15 mouse cellular contexts compared by ENCODE assay signal in the genomic region with DNA sequence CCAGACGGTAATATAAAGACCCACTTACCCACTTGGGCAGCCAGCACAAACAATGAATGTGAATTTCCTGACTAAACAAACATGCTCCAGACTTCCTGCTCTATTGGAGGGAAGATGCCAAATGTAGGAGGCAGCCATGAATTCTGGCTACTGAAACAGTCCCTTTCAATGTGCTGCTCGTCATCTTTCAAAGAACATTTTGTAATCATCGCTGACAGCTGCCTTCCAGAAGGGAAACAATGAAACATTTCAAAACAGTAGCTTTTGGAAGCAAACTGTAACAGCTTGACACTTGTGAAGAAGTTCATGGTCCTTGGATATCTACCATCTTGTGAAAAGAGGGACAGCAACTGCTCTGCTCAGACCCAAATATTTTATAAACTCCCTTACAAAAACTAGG.
DNase-seq lines count a peak whose midpoint lies in the region; ATAC-seq and TF ChIP-seq lines count a peak whose summit lies in the region.
"Had no signal": no experiment of that assay in that cellular context is flagged by ENCODE, and none has a peak within 500 bp of the region (broad histone marks: within the 10 kb centered on the region; RNA-seq: fewer than 3 reads in every experiment).

No protein-coding gene starts in this region.

- intact Hi-C loops in left cerebral cortex, postnatal 4 days (cut with DNase I): no loop called here

- H3K9me3 ChIP-seq in embryonic facial prominence, embryonic 14.5 days (ENCODE audit: control insufficient read depth, low read length): no peaks in the 10 kb centered on the region
- H3K9me3 ChIP-seq in embryonic facial prominence, embryonic 10.5 days: no peaks in the 10 kb centered on the region
- no peaks in the 10 kb centered on the region for H3K9me3 ChIP-seq in kidney, postnatal 0 days (replicated peaks; ENCODE audit: low read length)
- no peaks in the 10 kb centered on the region for H3K9me3 ChIP-seq in lung, embryonic 16.5 days (ENCODE audit: control insufficient read depth, low read length)
- H3K9me3 ChIP-seq in neural tube, embryonic 15.5 days (replicated peaks): no peaks in the 10 kb centered on the region
- H3K9me3 ChIP-seq: heart, embryonic 15.5 days; intestine, embryonic 15.5 days; limb, embryonic 13.5 days; neural tube, embryonic 13.5 days had no signal

- H3K4me3 ChIP-seq in embryonic facial prominence, embryonic 14.5 days (ENCODE audit: low read depth, low read length): no peak overlapping the region
- H3K4me3 ChIP-seq in embryonic facial prominence, embryonic 10.5 days: no peak overlapping the region
- no peak overlapping the region for H3K4me3 ChIP-seq in kidney, postnatal 0 days (replicated peaks; ENCODE audit: low read depth, low read length)
- H3K4me3 ChIP-seq in lung, embryonic 16.5 days (ENCODE audit: low read length): no peak overlapping the region
- H3K4me3 ChIP-seq in neural tube, embryonic 15.5 days (replicated peaks): no peak overlapping the region
- H3K4me3 ChIP-seq: heart, embryonic 15.5 days; intestine, embryonic 15.5 days; limb, embryonic 13.5 days; neural tube, embryonic 13.5 days had no signal

- TF ChIP-seq CTCF in kidney, postnatal 0 days (IDR thresholded peaks at IDR 0.05; ENCODE audit: low read depth): no peak

- H3K36me3 ChIP-seq in embryonic facial prominence, embryonic 14.5 days (ENCODE audit: control insufficient read depth, insufficient read depth, low read length): no peaks in the 10 kb centered on the region
- H3K36me3 ChIP-seq in embryonic facial prominence, embryonic 10.5 days (replicated peaks): no peaks in the 10 kb centered on the region
- H3K36me3 ChIP-seq in kidney, postnatal 0 days (ENCODE audit: insufficient read depth, low read length): no peaks in the 10 kb centered on the region
- H3K36me3 ChIP-seq in lung, embryonic 16.5 days (ENCODE audit: control insufficient read depth, insufficient read depth, low read length): no peaks in the 10 kb centered on the region
- H3K36me3 ChIP-seq in neural tube, embryonic 15.5 days: no peaks in the 10 kb centered on the region
- H3K36me3 ChIP-seq: heart, embryonic 15.5 days; intestine, embryonic 15.5 days; limb, embryonic 13.5 days; neural tube, embryonic 13.5 days had no signal

- no peak overlapping the region for H3K9ac ChIP-seq in embryonic facial prominence, embryonic 14.5 days (ENCODE audit: low read depth, low read length)
- H3K9ac ChIP-seq in kidney, postnatal 0 days (ENCODE audit: low read depth, low read length): no peak overlapping the region
- H3K9ac ChIP-seq in lung, embryonic 16.5 days (ENCODE audit: low read length): no peak overlapping the region
- no peak overlapping the region for H3K9ac ChIP-seq in neural tube, embryonic 15.5 days (replicated peaks)
- H3K9ac ChIP-seq: heart, embryonic 15.5 days; intestine, embryonic 15.5 days; limb, embryonic 13.5 days; neural tube, embryonic 13.5 days had no signal

- H3K27me3 ChIP-seq in embryonic facial prominence, embryonic 14.5 days (replicated peaks; ENCODE audit: control insufficient read depth, insufficient read depth, low read length): no peaks in the 10 kb centered on the region
- H3K27me3 ChIP-seq in embryonic facial prominence, embryonic 10.5 days (replicated peaks; ENCODE audit: low read depth, poor library complexity, severe bottlenecking): no peaks in the 10 kb centered on the region
- no peaks in the 10 kb centered on the region for H3K27me3 ChIP-seq in kidney, postnatal 0 days (ENCODE audit: insufficient read depth, low read length)
- no peaks in the 10 kb centered on the region for H3K27me3 ChIP-seq in lung, embryonic 16.5 days (ENCODE audit: control insufficient read depth, insufficient read depth, low read depth, low read length)
- no peaks in the 10 kb centered on the region for H3K27me3 ChIP-seq in neural tube, embryonic 15.5 days (replicated peaks)
- H3K27me3 ChIP-seq: heart, embryonic 15.5 days; intestine, embryonic 15.5 days; limb, embryonic 13.5 days; neural tube, embryonic 13.5 days had no signal

- H3K4me2 ChIP-seq in embryonic facial prominence, embryonic 14.5 days (ENCODE audit: low read depth, low read length): no peak overlapping the region
- H3K4me2 ChIP-seq in kidney, postnatal 0 days (ENCODE audit: low read length): no peak overlapping the region
- no peak overlapping the region for H3K4me2 ChIP-seq in lung, embryonic 16.5 days (ENCODE audit: low read depth, low read length)
- H3K4me2 ChIP-seq in neural tube, embryonic 15.5 days: no peak overlapping the region
- H3K4me2 ChIP-seq: heart, embryonic 15.5 days; intestine, embryonic 15.5 days; limb, embryonic 13.5 days; neural tube, embryonic 13.5 days had no signal

- ATAC-seq in embryonic facial prominence, embryonic 14.5 days (ENCODE audit: low read depth): no peak
- no peak for ATAC-seq in kidney, postnatal 0 days (replicated peaks; ENCODE audit: low FRiP score, low read depth)
- peak; percentile 81 for ATAC-seq in lung, embryonic 16.5 days (ENCODE audit: low read depth)
- no peak for ATAC-seq in neural tube, embryonic 15.5 days (ENCODE audit: low FRiP score)
- ATAC-seq: intestine, embryonic 15.5 days; midbrain, embryonic 16.5 days had no signal

- 41% methylated on average over 3 of the region's 3 CpGs for WGBS in embryonic facial prominence, embryonic 14.5 days
- WGBS in embryonic facial prominence, embryonic 10.5 days: 62% methylated on average over 3 of the region's 3 CpGs
- WGBS in kidney, postnatal 0 days: 51% methylated on average over 3 of the region's 3 CpGs
- WGBS in lung, embryonic 16.5 days: 22% methylated on average over 3 of the region's 3 CpGs
- 60% methylated on average over 3 of the region's 3 CpGs for WGBS in neural tube, embryonic 15.5 days

- no peak overlapping the region for H3K27ac ChIP-seq in embryonic facial prominence, embryonic 14.5 days (replicated peaks; ENCODE audit: low read depth, low read length)
- H3K27ac ChIP-seq in embryonic facial prominence, embryonic 10.5 days (replicated peaks): no peak overlapping the region
- no peak overlapping the region for H3K27ac ChIP-seq in kidney, postnatal 0 days
- no peak overlapping the region for H3K27ac ChIP-seq in lung, embryonic 16.5 days (ENCODE audit: low read length)
- no peak overlapping the region for H3K27ac ChIP-seq in neural tube, embryonic 15.5 days (replicated peaks)
- H3K27ac ChIP-seq: heart, embryonic 15.5 days; intestine, embryonic 15.5 days; limb, embryonic 13.5 days; neural tube, embryonic 13.5 days had no signal

- H3K4me1 ChIP-seq in embryonic facial prominence, embryonic 14.5 days (ENCODE audit: control insufficient read depth, insufficient read depth, low read length): no peaks in the 10 kb centered on the region
- no peaks in the 10 kb centered on the region for H3K4me1 ChIP-seq in embryonic facial prominence, embryonic 10.5 days
- H3K4me1 ChIP-seq in kidney, postnatal 0 days (replicated peaks; ENCODE audit: insufficient read depth, low read length): no peaks in the 10 kb centered on the region
- H3K4me1 ChIP-seq in lung, embryonic 16.5 days (replicated peaks; ENCODE audit: control insufficient read depth, insufficient read depth, low read length): no peaks in the 10 kb centered on the region
- H3K4me1 ChIP-seq in neural tube, embryonic 15.5 days: no peaks in the 10 kb centered on the region
- H3K4me1 ChIP-seq: heart, embryonic 15.5 days; intestine, embryonic 15.5 days; limb, embryonic 13.5 days; neural tube, embryonic 13.5 days had no signal

- peak; percentile 3 for DNase-seq in embryonic facial prominence, embryonic 14.5 days (ENCODE audit: low spot score)
- no peak for DNase-seq in embryonic facial prominence, embryonic 10.5 days (ENCODE audit: low spot score)
- DNase-seq in kidney, postnatal 0 days (ENCODE audit: low spot score): peak; percentile 2
- no peak for DNase-seq in kidney, postnatal 4 days
- DNase-seq in heart, postnatal 4 days: peak; percentile 4
- DNase-seq in left cerebral cortex, postnatal 4 days: no peak
- DNase-seq: adrenal gland, postnatal 14 days; thymus, postnatal 14 days had no signal

Comparison
In these comparisons a context has a peak if more than half of its experiments do, and no peak if none do; other contexts are left out.
1. DNase-seq: peak in embryonic facial prominence, embryonic 14.5 days (single experiment), kidney, postnatal 0 days (single experiment) and heart, postnatal 4 days (single experiment); none in embryonic facial prominence, embryonic 10.5 days (single experiment), kidney, postnatal 4 days (0 of 2) and left cerebral cortex, postnatal 4 days (single experiment).